Mouse (Mus musculus) heart, postnatal 4 days (tissue): ENCODE results near the gene Tcf7l1. TPM values are rescaled to one million over a fixed set of nuclear protein-coding genes. Genes with fewer than 3 reads are reported as not detected.
A peak's percentile ranks its signal among the peaks of the same experiment; 100 is the strongest.

Experiments used
- DNase-seq: peaks from one replicate; pipeline ENCODE4 v3.0.0; 2021
- total RNA-seq, 2 experiments: library from RNA; stranded (reverse); gene quantifications; 2 replicates each; pipeline ENCODE4 v1.2.3; 2021

The Tcf7l1 gene
- total RNA-seq, 2 experiments from 2014 or later, result 24.2 to 26.5 TPM

DNA sequence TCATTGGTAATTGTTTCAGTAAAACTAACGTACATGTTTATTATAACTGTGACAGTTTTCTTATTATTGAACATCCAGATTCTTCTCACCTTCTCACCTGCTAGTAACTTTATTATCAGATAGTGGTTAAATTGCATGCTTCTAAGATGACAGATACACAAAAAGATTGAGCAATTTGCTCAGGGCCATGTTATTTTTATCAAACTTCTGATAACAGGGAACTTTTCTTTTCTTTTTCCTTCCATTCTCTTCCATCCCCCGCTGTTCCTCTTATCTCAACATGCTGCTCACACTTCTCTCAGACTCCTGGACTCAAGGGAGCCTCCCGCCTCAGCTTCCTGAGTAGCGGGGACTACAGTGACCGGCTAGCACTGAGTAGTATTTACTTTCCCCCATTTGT, 168.1 kb downstream of the Tcf7l1 start:
- no peak for DNase-seq

DNA sequence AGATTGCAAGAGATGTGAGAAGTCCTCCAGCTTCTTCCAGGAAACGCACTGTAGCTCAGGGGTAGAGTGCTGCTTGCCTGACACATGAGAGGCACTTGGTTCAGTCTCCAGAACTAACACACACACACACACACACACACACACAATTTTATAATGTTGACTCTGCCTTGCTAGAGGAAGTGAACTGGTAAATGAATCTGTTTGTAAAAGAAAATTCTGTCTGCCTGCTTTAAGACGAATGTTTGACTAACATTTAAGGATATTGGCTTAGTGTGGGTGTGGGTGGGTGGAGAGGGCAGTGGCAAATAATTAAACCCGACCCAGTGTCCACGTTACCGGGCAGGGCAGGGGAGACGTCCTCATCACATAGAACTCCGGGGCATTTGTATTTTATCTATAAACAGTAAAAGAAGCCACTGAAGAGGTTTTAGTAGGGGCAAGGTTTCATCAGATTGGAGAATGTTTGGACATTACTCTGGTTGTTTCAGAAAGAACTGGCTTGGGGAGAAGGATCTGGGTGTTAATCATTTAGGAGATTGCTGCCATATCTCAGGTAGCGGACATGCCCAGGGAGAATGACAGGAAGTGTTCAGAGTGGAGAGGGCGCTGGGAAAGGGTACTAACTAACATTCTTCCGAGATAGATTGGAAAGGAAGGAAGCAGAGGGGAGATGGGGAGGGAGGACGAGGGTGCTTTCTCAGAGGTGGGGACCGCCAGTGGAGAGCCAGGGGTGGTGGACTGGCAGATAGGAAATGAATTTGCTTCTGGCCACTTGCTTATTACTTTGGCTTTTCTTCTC, 169.1 kb downstream of the Tcf7l1 start:
- DNase-seq, result no peak

DNA sequence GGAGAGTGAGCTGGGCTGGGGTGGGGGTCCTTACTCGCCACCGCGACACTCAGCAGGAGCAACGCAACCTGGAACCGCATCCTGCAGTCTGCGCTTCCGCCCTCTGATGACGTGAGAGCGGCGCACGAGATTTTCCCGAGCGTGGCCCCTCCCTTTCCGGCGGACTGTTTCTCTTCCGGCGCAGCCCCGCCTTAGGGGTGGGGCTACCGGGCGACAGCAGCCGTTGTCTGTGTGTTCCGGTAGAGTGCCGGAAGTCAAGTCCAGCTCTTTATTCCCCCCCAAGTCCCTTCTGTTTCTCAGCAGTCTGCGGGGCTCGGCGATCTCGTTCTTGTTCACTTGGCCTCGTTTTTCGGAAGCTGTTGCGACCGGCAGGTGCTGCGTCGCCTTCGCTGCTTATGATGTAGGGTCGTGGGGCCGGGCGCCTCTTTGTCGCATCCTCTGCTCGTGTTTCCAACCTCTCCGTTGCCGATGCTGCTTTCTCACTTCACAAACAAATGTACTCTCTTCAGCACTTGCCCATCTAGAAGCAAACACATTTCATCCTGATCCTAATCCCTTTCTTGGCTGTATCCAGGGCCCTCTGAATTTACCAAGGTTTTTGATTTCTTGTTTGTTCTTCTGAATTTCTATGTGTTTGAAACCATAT, 172.3 kb downstream of the Tcf7l1 start, which contains the start of gene Tgoln1:
Gene Tgoln1 (minus strand): TSS at position 358 of the 646 bp plus-strand sequence.
- DNase-seq, result peak; percentile 94

DNA sequence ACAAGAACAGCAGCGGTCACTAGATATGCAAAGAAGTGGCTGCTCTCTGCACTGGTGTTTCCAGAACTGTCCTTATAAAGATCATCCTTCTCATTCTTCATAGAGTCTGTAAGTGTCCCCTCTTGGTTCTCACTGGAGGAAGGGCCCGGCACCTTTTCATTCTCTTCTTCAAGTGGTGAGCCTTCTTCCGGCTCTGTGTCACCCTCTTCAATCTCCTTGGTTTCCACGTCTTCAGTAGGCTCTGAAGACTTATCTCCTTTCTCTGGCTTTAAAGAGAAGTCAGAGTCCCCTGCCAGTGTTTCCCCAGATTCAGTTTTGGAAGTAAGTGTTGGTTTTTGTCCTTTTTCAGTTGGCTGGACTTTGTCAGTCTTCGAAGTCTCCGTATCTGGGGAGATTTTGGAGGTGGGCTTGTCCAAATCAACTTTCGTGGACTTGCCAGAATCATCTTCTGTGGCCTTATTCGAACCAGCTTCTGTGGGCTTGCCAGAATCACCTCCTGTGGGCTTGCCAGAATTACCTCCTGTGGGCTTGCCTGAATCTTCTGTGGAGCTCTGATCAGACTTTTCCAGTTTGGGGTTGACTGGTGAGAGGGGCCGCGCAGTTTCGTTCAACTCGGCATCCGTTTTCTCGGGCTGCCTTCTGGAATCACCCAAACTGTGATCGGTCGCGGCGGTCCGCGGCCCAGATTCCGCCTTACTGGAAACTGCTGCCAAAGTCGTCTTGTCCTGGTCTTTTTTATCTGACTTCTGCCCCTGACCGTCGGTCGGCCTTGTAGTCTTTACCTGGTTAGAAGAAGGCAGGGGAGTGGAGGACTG, 173.3 kb downstream of the Tcf7l1 start:
- DNase-seq, result no peak

DNA sequence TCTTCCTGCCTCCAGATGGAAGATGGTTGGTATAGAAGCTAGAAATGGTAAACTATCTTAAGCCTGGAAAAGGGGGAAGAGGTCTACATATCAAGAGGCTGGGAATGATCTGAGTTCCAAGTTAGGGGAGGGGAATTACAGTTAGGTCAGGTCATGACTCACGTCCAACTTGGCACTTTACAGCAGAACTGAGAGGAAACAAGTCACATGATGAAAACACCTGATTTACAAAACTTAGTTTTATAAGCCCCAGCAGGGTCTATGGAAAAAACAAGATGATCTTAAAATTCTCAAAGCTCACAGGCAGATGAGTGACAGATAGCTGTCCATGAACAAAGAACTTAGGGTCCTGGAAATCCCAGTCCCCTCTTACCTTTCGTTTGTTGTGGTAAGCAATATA, 173.9 kb downstream of the Tcf7l1 start:
- DNase-seq, result no peak

DNA sequence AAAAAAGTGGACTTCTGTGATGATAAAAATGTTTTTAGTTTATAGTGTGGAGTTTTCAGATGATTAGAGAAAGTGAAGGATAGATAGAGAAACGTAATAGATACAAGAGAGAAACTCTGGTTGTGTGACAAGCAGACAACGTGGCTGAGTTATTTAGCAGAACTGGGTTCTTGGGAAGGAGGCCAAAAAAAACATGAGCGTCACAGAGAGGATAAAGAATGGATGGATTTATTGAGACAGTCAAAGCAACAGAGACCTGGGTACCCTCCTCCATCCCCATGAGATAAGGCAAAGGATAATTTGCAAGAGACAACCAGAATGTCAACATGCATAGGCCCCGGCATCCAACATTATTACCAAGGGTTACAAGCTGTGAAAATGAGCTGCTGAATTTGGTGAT, 178.8 kb downstream of the Tcf7l1 start:
- no peak for DNase-seq

DNA sequence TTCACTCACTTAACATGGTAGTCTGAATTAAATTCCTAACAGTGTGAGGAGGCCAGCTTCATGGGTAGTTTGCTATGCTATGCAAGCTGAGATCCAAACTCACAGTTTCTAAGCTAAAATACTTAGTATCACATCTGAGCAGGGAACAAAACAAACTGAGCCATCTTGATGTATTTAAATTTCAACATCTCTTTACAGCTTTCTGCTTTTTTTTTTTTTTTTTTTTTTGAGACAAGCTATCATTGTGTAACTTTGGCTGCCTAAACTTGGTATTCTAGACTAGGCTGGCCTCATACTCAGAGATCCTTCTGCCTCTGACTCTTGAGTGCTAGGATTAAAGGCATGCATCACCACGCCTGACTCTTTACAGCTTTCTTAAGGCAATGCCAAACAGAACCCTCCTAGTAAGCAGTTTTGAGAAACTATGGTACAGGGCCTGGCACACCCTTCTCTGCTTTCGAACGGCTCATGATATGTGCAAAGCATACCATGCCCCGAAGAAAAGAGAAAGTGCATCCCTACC, 180.3 kb downstream of the Tcf7l1 start:
- no peak for DNase-seq

DNA sequence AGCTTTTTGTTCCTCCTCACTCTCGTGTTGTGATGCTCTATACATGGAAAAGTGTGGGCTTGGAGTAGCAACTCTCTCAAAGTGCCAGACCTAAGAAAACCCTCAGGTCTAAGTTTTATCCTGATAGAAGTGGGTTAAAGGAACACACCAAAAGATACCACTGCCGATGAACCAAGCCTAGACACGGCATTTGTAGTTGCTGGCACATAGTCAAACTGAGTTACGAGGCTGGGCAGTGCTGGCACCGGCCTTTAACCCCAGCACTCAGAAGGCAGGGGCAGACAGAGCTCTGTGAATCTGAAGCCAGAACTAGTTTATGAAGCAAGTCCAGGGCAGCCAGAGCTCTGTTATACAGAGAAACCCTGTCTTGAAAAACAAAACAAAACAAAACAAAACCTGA, 181.4 kb downstream of the Tcf7l1 start:
- no peak for DNase-seq

DNA sequence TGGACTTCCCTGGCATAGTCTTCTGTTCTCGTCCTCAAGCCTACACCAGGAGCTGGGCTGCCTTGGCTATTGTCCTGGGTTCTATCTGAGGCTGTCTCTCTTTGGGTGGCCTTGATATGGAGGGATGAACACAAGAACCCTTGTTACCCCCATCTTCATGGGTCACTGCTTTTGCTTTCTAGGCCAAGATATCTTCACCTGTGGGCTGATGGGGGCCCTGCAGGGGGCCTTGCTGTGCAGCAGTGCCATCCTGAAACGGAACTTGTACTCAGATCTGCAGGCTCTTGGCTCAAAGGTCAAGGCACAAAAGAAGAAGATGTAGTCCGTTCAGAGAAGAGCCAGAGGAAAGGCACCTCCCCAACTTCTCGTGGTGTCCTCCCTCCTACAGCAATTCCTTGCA, 182.0 kb downstream of the Tcf7l1 start:
- no peak for DNase-seq

DNA sequence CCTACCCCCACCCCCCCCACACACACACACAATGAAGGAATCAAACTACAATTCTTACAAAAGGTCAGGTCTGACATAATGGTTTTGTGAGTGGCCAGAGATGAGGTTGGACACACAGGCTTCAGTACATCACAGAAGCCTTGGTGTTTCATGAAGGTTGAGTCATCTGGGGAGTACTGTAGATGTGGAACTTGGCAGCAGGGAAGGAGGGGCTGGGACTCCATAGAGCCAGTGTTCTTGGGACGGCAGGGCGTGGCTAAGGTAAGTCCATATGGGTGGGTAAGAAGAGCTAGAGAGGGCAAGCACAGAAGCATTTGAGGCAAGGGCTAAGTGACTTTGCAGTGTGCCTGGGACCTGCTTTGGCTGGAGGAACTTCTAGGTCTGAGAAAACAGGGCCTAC, 185.0 kb downstream of the Tcf7l1 start:
- DNase-seq, result no peak

DNA sequence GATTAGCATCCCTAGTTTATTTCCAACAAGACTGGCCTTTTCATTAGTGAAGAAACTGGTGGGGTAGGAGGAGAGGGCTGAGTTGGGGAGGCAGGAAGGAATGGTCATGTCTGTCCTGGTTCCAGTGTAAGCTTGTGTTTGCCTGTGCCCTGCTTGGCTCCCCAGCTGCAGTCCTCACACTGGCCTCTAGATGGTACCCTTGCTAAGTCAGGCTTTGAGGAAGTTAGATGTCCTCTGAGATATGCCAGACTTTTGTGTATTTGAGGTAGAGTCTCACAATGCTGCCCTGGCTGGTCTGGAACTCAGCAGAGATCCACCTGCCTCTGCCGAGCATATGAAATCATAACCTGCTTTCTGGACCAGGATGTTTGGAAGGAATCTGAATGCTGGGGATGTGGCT, 187.3 kb downstream of the Tcf7l1 start:
- DNase-seq, result peak; percentile 87

DNA sequence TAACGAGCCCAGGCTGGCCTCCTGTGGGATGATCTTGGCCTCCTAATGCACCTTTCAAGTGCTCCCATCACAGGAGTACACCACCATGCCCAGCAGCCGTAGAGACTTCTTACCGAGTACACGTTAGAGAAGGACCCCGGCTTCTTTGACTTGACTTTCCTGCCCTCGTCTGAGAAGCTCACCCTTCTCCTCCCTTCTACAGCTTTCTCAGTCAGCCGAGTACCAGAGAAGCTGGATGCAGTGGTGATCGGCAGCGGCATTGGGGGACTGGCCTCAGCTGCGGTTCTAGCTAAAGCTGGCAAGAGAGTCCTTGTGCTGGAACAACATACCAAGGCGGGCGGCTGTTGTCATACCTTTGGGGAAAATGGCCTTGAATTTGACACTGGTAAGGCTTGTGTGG, 188.3 kb downstream of the Tcf7l1 start:
- DNase-seq, result no peak

DNA sequence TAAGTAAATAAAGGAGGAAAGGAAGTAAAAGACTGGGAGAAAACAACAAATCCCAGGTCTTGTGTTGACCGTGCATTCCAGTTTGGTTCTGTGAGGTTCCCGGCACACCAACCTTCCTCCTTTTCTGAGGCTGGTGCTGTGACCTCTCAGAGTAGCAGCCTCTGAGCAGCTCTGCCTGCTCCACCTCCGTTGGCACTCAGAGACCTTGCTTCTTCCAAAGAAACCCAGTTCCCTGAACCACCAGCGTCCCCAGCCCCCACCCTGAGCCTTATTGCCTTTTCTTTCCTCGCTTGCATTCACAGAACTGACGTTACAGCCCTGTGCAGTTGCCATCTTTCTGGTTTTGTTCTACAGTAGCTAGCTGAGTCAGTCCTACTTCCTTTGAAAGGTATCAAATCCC, 188.8 kb downstream of the Tcf7l1 start:
- no peak for DNase-seq

DNA sequence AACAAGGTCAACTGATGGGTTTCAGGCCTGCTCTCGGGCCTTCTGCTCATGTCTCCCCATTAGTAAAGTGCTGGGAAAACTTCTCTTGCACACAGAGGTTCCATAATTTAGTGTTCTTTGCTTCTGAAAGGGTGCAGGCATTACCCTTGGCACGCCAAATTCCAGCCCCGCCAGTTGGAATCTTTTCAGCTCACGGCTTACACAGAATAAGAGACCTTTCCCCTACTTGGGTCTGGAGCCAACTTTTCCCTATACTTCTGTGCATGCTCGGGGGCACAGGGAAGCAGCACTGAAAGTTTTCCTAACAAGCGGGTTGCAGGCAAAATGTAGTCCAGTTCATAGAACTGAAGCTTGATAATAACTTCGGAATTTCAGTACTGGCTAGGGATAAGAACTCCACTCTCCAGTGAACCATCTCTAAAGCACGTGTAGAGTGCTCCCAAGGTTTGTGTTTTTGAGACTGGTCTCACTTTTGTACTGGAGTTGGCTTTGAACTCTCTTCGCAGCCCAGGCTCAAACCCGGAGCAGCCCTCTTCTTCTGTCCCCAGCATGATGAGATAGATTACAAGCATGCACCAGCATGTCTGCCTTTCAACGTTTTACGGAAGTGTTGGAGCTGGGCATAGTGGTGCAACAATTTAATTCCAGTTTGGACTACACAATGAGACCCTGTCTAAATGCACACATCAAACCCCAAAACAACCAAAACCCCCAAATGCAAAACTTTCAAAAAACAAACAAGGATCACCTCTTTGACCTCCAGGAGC, 190.1 kb downstream of the Tcf7l1 start:
- DNase-seq, result peak; percentile 70

DNA sequence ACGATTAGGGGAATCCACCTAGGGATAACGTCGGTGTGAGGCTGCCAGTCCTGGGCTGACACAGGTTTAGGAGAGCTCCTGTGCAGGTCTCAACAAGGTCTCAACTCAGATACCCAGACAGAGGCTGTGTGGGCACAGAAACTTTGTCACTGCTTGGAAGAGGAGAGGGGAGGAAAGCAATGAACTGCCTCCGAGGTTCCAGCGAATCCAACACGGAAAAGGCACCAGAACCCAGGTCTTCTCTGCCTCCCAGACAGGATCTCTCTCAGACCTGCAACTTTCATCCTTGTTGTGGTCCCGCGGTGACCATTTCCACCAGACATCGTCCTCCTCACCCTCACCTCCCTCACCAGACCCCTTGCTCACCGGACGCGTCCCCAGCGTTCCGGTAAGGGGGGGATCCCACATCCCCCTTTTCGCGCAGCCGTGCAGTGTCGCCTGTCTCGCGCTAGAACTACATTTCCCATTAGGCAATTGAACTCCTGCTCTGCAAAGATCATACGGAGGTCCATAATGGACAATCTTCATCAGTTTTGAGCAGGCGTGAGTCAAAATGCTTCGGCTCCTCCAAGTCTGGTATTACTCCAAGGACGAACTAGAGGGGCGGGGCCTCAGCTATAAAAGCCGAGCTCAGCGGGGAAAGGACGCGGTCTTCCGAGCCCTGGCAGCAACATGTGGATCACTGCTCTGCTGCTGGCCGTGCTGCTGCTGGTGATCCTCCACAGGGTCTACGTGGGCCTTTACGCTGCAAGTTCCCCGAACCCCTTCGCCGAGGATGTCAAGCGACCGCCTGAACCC, 190.9 kb downstream of the Tcf7l1 start, which contains the start of the genes Elmod3 and Retsat:
Gene Elmod3 (minus strand): TSS at position 458 of the 798 bp plus-strand sequence.
Gene Retsat (plus strand): TSS at position 520 of the 798 bp plus-strand sequence.
- DNase-seq, result peak; percentile 96

DNA sequence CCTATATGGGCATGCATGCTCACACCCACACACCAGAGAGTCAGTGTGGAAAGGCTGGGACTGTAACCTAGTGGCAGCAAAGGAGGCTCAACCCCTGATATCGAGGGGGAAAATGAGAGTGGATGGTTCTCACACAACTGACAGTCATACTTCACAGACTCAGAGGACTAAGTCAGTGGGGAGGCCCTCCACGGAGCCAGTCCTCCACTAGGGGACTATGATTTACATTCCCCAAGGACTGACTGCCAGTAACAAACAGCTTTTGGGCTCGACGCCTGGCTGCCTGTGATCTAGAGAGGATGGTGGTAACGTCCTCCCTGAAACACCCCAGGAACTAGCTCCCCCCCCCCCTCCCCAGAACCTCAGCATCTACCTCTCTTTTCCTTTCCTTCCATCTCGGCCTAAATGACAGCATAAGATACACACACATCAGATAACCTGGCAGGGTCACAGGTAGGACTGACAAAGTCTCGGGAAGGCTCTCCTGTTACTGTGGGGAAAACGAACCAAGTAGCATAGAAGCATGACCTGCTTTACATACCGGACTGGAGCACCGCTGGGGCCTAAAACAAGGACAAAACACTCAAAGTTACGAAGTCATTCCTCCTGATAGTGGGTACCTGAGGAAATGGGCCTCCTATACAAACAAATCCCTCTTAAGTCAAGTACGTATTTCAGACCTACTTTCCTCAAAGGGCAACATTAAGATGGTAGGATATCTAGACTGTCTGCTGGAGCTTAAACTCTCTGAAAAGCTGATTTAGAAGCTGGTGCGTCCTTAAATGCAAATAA, 191.8 kb downstream of the Tcf7l1 start:
- peak; percentile 25 for DNase-seq

DNA sequence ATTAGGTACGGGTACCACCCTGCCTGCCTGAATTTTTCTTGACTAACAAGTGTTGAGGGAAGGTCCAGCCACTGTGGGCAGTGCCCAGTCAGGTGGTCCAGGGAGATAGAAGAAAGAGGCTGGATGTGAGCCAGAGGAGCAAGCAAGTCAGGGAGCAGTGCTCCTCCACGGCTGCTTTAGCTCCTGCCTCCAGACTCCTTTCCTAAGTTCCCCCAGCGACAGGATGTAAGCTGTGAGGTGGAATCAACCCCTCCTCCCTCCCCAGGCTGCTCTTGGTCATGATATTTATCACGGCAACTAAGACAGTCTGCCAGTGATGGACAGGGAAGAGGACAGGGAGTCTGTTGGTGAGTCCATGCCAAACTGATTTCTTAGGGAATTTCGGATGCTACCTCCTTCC, 195.1 kb downstream of the Tcf7l1 start:
- DNase-seq, result no peak

DNA sequence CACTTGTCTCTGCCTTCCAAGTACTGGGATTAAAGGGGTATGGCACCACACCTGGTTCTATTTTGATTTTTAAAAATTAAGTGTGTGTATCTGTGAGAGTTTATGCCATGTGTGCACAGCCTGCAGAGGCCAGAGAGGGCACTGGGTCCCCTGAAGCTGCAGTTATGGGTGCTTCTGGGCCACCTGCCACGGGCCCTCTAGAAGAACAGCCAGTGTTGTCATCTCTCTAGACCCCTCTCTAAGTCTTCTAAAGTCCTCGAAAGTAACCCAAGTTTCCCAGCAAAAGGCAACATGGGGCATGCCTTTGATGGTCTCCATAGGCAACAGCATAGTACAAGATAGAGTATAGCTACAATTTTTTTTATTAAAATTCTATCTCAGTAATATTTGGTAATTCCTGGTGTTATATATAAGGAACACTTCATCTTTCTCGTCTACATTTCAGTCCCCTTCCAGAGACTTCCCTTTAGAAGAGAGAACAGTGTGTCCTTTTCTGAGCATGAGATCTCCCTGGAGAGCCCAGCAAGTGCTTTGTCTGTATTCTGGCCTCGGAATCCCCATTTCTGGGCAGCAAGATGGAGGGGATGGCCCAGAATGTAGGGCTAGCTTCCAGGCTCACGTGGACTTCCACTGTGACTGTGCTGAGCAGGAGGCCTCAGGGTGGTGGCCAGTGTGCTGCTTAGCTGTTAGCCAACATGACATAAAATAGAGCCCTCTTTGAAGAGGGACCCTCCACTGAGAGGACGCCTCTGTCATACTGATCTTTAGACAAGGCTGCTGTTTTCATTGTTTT, 195.8 kb downstream of the Tcf7l1 start:
- DNase-seq, result no peak

DNA sequence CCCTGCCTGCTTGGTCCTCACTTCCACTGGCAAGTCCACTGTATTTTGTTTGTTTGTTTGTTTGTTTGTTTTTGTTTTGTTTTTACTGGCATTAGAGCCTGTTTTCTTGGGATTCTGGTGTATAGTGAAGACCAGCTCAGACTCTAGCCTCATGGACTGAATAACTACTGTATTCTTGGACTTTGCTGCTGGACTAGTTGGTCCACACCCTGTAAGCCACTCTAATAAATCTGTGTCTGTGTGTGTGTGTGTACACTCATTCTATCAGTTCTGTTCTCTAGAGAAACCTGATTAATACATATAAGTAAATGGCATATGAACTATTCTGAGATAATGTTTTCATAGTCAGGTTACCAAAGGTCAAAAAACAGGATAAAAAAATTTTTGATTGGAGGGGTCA, 198.9 kb downstream of the Tcf7l1 start:
- no peak for DNase-seq
